Mouse (Mus musculus) right cerebral cortex, adult 18-20 months (tissue): ENCODE results near the gene Ackr1.

Experiments
- DNase-seq: peaks from one replicate; pipeline ENCODE4 v3.0.0; 2022; ENCODE audit warnings: mixed read lengths

Gene Ackr1

GRCm38 (mm10) chr1:173333312-173334253 lies at the start of gene Ackr1:
TSS of gene Ackr1 (minus strand) at chr1:173333750.
- DNase-seq: no peak

- DNase-seq: peak; percentile 26
Observed at GRCm38 (mm10) chr1:173381436-173381835, 47.9 kb upstream of the Ackr1 start.

GRCm38 (mm10) chr1:173377380-173378112 lies 44.0 kb upstream of the Ackr1 start:
- peak; percentile 77 for DNase-seq

GRCm38 (mm10) chr1:173374020-173374419 lies 40.5 kb upstream of the Ackr1 start:
- no peak for DNase-seq

- no peak for DNase-seq
Observed at GRCm38 (mm10) chr1:173371586-173371985, 38.0 kb upstream of the Ackr1 start.

GRCm38 (mm10) chr1:173370456-173370855 lies 36.9 kb upstream of the Ackr1 start:
- no peak for DNase-seq

GRCm38 (mm10) chr1:173369611-173370010 lies 36.1 kb upstream of the Ackr1 start:
- DNase-seq: no peak

GRCm38 (mm10) chr1:173367356-173368046 lies 34.0 kb upstream of the Ackr1 start, which contains the start of gene Cadm3:
TSS of gene Cadm3 (minus strand) at chr1:173367695.
- DNase-seq: peak; percentile 78

GRCm38 (mm10) chr1:173366701-173367355 lies 33.3 kb upstream of the Ackr1 start:
- DNase-seq: peak; percentile 71

GRCm38 (mm10) chr1:173365970-173366409 lies 32.4 kb upstream of the Ackr1 start:
- no peak for DNase-seq

GRCm38 (mm10) chr1:173364125-173364800 lies 30.7 kb upstream of the Ackr1 start:
- no peak for DNase-seq

- no peak for DNase-seq
Observed at GRCm38 (mm10) chr1:173363436-173363835, 29.9 kb upstream of the Ackr1 start.

GRCm38 (mm10) chr1:173361651-173362050 lies 28.1 kb upstream of the Ackr1 start:
- DNase-seq: no peak

GRCm38 (mm10) chr1:173359590-173360290 lies 26.2 kb upstream of the Ackr1 start:
- no peak for DNase-seq

- DNase-seq: peak; percentile 74
Observed at GRCm38 (mm10) chr1:173357799-173358198, 24.2 kb upstream of the Ackr1 start.

- no peak for DNase-seq
Observed at GRCm38 (mm10) chr1:173356699-173357098, 23.1 kb upstream of the Ackr1 start.

- DNase-seq: peak; percentile 75
Observed at GRCm38 (mm10) chr1:173355107-173355846, 21.7 kb upstream of the Ackr1 start.

- no peak for DNase-seq
Observed at GRCm38 (mm10) chr1:173350372-173350957, 16.9 kb upstream of the Ackr1 start, which contains the start of gene Aim2. TSS of gene Aim2 (plus strand) at chr1:173350879.

- no peak for DNase-seq
Observed at GRCm38 (mm10) chr1:173349946-173350345, 16.4 kb upstream of the Ackr1 start.

GRCm38 (mm10) chr1:173349192-173349591 lies 15.6 kb upstream of the Ackr1 start:
- DNase-seq: no peak
